Mouse (Mus musculus) lung, postnatal 36 days (tissue): ENCODE results near the gene Atp6v1f.

Experiments used
- DNase-seq: peaks from one replicate; pipeline ENCODE4 v3.0.0; 2022; ENCODE audit warnings: mixed read lengths

The Atp6v1f gene

DNA sequence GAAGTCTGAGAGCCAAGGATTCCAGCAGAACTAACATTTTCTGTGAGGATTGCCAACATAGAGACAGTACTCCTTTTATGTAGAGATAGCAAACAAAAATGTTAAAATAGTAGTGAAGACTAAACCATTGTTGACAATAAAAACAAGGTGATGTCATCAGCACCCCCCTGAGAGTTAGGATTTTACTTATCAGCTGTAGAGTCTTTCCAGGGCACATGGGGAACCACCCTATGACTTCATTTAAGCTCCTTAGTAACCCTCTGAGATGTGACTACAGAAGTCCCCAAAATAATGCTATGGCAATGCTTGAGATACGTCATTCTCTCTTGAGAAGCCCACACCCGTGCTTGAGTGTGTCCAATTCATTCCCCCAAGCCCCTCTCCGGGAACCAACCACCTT, 4.1 kb upstream of the Atp6v1f start:
- DNase-seq, result no peak

DNA sequence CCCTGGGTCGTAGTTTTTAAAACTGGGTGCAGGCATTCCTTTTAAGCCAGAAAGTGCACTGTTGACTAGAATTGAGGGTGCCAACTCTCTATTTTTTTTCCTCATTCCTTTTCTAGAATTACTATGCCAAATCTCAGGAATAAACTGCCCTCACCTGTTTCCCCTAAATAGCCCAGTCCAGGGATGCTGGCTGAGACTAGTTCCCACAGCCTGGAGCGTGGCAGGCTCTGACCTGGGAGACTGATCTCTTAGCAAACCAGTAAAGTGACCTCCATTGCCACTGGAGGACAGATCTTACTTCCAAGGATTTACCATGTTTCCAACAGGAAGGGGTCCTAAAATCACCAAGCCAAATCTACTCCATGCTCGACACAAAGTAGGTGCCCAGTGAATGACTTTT, 1.3 kb downstream of the Atp6v1f start:
- no peak for DNase-seq

DNA sequence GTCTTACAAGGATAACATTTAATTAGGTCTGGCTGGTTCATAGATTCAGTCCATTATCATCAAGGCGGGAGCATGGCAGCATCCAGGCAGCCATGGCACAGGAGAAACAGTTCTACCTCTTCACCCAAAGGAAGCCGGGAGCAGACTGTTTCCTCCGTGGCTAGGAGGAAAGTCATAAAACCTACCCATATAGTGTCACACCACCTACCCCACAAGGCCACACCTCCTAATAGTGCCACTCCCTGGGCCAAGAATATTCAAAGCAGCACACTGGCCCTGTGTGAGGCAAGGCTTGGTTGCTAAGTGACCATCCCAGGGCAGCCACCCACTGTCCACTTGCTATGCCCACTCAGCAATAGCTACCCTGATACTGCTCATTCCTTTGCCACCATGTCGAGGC, 3.6 kb downstream of the Atp6v1f start, which contains the start of gene Atp6v1fnb:
TSS of gene Atp6v1fnb (plus strand) at position 301 of the 400 bp plus-strand sequence.
- DNase-seq, result no peak

DNA sequence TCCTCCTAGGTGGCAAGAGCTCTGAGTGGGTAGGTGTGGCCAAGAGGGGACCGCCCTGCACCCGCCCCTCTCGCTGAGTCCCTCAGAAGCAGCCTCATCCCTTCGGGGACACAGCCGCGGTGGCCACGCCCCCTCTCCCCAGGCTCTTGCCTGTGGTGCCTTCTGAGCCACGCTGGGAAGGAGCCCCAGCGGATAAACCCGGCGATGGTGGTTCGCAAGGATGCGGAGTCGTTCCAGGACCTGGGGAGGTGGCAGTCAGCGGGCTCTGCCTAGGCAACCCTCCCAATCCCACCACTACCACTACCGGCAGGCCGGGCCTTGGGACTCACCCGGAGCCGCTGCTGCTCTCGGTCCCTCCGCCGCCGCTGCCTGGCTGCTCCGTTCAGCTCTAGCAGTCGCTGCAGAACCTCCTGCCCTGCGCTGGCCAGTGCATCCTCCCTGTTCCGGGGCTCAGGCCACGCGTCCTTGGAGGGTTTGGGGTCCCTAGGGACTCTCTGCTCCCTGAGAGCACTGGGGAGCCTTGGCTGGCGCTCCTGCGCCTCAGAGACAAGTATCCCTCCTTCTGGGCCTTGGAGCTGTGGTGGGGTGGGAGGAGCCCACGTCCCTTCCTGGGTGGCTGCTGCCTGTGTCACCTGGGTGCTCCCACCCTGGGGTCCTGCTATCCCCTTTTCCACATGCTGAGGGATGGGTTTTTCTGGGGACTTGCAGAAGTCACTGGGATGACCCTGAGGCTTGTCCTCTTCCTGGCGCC, 6.6 kb downstream of the Atp6v1f start:
- DNase-seq, result peak; percentile 91

DNA sequence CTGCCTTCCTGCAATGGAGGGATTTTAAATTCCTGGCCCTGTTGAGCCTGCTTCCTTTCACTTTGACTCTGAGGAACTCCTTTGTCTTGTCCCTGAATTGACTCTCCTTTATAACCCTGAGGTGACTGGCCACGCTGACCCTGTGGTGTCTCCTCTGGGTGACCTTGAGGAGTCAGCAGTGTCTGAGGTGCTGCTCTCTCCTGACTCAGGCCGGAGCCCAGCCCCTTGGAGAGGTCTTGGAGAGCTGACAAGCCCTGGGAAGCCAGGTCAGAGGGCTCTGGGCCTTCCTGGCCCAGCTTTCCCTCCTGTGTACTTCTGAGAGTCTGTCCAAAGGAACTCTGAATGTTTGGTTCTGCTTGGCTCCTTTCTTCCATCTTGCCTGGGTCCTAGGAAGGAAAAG, 7.2 kb downstream of the Atp6v1f start:
- no peak for DNase-seq

DNA sequence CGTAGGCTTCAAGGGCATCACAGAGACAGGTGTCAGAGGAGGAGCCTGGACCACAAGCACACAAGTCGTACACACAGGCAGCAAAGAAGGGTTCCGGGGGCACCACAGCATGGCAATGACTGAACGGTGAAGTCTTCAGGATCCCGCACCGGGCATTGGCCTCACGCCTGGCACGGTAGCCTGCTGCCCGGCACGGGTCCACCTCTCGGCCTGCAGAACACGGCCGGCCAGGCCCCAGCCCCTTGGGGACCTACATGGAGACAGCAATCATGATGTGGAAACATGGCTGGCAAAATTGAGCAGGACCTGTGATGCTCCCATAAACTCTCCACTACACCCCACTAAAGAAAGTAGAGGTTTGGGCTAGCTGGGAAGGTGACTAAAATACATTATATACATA, 15.2 kb downstream of the Atp6v1f start:
- no peak for DNase-seq

DNA sequence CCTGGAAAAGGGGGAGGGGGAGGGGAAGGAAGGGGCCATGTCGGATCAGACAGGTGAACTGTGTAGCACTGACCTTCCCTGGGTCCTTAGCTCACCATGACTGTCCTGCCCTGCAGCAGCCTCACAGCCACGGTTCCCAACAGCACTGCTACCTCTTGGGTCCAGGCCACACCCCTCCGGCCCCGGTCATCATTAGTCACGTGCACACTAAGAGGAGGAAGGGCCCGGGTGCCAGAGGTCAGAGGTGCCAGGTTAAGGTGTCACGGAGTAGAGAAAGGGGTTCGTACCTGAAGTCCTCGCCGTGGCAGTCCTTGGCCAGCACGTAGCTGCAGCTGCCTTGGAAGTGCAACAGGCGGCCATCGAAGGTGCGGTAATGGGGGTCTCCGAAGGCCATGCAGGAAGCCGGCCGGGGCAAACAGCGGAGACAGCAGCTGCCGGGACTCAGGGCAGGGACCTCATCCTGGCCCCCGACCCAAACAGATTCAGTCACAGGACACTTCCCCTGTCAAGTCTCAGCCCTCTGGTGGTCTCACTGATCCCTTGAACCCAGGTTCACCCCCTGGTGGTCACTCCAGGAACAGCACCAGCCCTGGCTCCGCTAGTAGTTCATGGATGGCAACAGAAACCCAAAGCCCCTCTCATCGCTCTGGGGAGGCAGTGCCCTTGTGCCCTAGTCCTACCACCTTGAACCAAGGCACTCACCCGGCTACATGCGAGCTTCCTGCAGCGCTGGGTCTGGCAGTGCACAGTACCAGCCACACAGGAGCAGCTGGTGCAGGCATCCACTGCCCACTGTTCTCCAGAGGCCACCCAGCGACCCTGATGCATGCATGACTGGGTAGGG, 17.4 kb downstream of the Atp6v1f start:
- DNase-seq, result peak; percentile 77

DNA sequence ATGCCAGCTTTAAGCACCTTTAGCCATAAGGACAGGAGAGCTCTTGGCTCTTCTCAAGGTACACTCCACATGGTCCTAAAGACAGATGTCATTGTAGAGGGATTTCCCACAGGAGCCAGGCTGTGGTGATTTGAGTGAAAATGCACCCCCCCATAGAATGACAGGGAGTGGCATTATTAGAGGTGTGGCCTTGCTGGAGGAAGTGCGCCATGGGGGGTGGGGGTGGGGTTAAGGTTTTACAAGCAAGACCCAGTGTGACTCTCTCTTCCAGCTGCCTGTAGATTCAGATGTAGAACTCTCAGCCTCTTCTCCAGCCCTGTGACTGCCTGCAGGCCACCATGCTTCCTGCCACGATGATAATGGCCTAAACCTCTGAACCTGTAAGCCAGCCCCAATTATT, 18.4 kb downstream of the Atp6v1f start:
- no peak for DNase-seq

DNA sequence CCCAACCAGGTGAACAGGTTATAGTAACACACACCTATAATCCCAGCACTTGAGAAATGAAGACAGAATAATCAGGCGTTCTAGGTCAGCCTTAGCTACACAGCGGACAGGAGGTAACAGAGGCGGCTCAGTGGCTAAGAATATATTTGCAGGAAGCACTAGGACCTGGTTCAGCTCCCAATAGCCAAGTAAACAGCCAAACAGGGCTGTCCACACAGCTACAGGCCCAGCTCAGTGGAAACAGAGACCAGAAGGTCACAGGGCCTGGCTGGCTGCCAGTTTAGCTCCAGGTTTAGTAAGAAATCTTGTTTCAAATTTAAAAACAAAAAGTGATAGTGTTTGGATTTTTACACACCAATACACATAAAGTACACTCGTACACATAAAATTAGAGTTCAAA, 26.6 kb downstream of the Atp6v1f start:
- DNase-seq, result peak; percentile 14

DNA sequence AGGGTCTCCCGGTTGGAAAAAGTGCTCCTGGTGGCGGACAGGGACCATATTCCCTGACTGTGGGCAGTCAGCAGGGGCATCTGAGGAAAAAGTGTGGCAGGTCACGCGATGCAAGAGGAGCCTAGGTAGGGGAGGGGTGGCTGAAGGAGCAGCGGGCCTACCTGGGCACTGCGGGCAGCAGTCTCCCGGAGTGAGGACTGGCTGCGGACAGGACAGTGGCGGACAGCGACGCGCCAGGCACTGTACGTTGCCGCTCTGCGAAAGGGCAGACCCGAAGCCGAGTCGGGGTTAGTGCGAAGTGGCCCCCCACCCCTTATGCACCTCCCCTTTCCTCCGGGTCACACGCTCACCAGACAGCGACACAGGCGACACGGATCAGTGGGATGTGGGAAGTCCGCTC, 28.8 kb downstream of the Atp6v1f start:
- DNase-seq, result no peak

DNA sequence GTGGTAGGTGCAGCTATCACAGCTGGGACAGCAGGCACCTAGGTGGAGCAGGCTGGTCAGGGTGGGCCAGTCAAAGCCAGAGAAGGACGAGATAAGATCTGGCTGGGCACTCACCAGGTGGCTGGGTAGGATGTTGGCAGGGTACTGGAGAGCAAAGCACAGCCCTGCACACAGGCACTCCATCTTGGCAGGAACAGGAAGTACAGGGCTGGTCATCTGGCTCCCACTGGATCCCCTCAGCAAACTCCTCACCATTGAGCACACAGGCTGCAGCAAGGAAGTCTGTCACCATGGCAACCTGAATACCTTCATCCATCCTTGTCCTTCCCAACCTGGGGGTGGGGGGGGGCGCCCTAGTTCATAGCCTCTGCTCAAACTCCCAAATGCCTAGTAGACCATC, 30.3 kb downstream of the Atp6v1f start:
- no peak for DNase-seq

DNA sequence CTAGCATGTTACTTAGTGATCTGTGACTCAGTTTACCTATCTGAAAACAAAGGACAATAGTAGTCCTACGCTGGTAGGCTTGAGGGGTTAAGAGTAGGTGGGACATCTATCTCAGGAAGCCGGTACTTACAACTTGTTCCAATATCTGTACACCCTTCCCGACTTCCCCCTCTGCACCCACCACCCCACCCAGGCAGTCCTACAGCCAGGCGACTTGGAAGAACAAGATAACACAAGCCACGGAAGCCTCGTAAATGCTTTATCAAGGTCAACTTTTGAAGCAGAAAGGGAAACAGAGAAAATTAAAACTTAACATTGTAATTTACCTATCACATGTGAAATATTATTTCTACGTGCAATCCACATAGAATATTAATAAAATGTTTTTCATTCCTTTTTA, 32.7 kb downstream of the Atp6v1f start:
- no peak for DNase-seq

DNA sequence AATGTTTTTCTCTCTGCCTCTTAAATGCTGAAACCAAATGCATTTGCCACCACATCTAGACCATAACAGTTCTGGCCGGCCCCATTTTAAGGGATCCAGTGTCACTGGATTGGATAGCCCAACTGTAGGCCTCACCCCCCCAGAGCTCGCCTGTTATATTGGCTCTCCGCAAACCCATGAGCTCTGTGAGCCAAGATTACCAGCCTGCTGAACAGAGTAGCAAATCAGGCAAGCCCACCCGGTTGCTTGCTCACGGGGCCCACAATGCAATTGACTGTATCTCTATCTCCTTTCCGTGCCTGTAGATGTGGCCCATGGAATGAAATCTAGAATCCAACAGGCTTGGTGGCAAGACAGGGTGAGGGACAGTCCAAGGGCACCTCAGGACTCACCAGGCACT, 33.3 kb downstream of the Atp6v1f start:
- DNase-seq, result no peak

DNA sequence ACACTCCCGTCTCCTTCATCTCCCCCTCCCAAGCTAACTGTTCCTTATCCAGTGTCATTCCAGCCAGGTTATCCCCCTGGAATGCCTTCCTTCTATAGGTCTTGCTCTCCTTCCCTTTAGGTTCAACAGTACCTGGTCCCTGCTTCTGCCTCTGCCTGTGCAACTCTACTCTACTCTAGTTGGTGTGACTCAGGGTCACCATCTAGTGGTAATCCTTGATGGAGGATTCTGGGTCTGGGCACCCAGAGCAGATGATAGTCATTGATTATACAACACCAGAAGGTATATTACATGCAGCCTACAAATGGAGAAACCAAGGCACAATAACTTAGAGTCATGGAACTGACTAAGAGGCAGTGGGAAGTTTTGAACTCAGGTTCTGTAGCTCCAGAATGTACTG, 34.1 kb downstream of the Atp6v1f start:
- no peak for DNase-seq

DNA sequence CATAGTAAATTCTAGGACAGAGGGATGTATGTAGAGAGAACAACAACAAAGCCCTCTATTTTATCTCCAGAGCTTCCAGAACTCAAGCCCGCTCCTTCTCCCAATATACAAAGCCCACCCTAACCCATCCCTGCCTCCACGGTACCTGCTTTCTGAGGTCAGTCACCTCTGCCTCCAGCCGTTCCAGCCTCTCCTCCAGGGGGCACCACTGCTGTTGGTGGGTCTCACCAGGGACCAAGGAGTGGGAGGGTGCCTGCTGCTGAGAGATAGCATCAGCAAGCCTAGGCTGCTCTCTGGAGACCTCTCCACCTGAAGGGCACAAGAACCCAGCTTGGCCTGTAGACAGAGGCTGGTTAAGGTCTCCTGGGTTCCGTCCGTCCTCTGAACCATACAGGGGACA, 38.0 kb downstream of the Atp6v1f start:
- no peak for DNase-seq

DNA sequence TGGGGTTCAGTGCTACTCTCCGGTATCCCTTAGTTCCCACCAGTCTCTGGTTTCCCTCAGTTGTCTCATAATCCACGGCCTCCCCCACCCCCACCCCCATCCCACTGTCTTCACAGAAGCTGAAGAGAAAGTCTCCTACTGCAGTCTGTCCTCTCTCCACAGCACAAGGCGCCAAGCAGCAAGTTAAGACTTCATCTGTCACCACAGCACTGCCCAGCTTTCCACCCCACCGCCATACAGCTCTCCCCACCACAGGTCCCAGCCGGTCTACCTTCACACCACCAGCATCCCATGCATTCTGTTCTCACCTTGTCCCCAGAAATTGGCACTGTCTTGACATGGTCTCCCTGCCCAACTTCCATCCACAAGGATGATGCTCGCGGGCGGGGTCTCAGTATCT, 39.3 kb downstream of the Atp6v1f start:
- DNase-seq, result no peak

DNA sequence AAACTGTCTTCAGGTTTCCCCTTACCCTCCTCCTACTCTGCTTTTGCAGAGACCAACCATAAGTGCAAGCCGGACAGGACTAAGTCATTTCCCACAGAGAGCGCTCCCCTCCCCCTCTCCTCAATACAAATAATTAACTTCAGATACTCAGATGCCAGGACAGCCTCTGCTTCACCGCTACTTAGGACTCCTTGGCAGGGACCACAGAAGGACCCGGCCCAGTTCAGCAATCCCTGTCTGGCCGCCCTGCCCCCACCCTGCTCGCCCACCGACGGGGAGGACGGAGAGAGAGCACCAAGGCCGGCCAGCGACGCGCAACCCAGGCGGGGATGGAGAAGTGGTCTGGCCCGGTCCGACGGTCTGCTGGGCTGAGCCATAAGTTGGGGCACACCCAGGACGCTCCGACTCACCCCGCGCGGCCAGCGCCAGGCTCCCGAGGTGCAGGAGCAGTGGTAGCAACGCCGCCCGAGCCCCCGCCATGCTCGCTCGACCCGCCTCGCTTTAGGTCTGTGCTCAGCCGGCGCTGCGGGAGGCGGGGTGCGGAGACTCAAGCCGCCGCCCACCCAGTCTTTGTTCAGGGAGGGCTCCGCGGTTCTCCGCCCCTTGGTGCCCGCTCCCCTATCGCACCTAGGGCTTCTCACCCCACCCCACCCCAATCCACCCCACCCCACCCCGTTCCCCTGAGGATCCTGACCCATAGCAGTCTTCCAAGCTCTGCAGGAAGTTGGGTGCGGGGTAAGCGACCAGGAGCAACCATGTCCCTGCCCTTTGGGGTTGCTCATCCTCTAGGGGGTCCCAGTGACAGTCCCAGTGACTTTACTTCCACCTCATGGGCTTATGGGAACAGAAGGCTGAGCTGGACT, 40.2 kb downstream of the Atp6v1f start, which contains the start of gene Kcp:
TSS of gene Kcp (minus strand) at position 506 of the 863 bp plus-strand sequence.
- DNase-seq, result no peak

DNA sequence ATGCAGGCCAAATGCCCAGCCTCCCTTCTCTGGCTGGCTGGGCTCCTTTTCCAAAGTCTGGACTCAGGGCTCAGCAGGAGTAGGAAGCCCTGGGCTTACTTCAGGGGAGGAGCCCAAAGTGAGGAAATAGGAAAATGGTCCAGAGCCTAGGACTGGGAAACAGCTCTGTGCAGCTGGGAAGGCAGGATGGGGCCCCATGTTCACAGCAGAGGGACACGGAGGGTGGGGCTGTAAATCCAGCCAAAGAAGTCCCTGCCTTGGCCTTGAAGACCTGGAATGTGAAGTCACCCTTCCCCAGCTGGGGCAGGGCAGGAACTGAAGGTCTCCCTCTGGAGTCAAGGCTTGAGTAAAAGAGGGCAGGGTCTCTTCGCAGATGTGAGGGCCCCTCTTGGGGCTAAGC, 41.6 kb downstream of the Atp6v1f start:
- no peak for DNase-seq

DNA sequence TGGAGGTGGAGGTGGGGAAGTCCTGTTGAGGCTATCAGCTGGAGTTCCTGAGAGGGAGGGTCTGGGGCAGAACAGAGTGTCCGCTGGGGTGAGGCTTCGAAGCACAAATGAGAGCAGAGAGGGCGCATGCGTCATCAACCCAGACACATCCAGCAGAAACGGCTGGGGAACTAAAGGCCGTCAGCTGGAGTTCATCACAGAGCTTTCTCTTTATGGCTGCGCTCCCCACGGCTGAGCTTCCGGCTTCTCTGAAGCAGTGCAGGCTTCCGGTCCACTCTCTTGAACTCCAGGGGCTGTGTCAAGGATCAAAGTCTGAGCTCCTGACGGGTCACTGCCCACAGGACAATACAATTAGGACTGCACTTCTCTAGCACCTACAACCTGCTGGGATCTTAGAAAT, 45.8 kb downstream of the Atp6v1f start:
- peak; percentile 58 for DNase-seq

DNA sequence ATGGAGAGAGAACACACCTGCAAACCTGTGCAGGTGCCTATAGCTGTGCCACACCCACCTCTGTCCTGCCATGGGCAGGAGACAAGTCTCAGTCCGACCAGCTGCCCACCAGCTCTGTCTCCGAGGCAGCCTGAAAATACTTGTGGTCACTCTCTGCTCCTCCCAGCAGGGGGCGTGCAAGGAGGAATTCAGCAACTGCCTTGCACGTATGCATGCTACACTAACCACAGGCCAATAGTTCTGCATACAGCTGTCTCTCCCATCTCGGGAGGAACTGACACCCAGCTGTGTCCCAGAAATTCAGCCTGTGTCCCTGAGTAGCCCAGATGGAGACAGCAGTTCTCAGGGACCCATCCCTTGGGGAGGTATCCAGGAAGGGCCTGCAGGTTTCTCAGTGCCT, 49.6 kb downstream of the Atp6v1f start:
- DNase-seq, result peak; percentile 84
